Mouse (Mus musculus) bone marrow macrophage, adult 2 months (primary cell): Measurements from ENCODE around the gene Vinac1.

Source experiments
- CTCF ChIP-seq: IDR thresholded peaks from 2 replicates; pipeline ENCODE4 v1.5.1; 2012; ENCODE audit warnings: low read depth, mild to moderate bottlenecking, low read length, moderate library complexity
- POLR2A ChIP-seq: IDR thresholded peaks from 2 replicates; pipeline ENCODE4 v1.6.1; 2012; ENCODE audit warnings: mild to moderate bottlenecking, low read depth, low read length, borderline replicate concordance

GRCm38 (mm10) chr2:129024820-129025219, 23.2 kb downstream of the Vinac1 start:
- TF ChIP-seq CTCF (no peak), POLR2A (no peak)
